Mouse (Mus musculus) lung, embryonic 14.5 days (tissue): ENCODE data around the gene Tsnaxip1. TPM values are rescaled to one million over a fixed set of nuclear protein-coding genes. Genes with fewer than 3 reads are reported as not detected.

Experiments
- ATAC-seq: fragments of 200-750 bp; cut with Nextera tagmentation; 2 replicates; pipeline ENCODE4 v1.8.0; 2017; ENCODE audit warnings: mild to moderate bottlenecking, moderate TSS enrichment, moderate library complexity; ENCODE audit not compliant: insufficient read depth
- DNase-seq: peaks from one replicate; pipeline ENCODE4 v3.0.0-alpha.2; 2015
- H3K27ac ChIP-seq: fragments of 300-500 bp; sonication (generic); 2 replicates; pipeline ENCODE4 v1.5.1; 2014; ENCODE audit warnings: low read depth, mild to moderate bottlenecking, moderate library complexity
- H3K27me3 ChIP-seq: fragments of 300-500 bp; sonication (generic); 2 replicates; pipeline ENCODE4 v1.6.1; 2014; ENCODE audit warnings: low read length, control low read depth; ENCODE audit not compliant: insufficient read depth
- H3K36me3 ChIP-seq: fragments of 300-500 bp; sonication (generic); 2 replicates; pipeline ENCODE4 v1.6.1; 2014; ENCODE audit warnings: control low read depth; ENCODE audit not compliant: insufficient read depth
- H3K4me1 ChIP-seq: fragments of 300-500 bp; sonication (generic); 2 replicates; pipeline ENCODE4 v1.6.1; 2014; ENCODE audit warnings: antibody characterized with exemption, control low read depth; ENCODE audit not compliant: insufficient read depth
- H3K4me2 ChIP-seq: fragments of 300-500 bp; sonication (generic); 2 replicates; pipeline ENCODE4 v1.6.1; 2014; ENCODE audit warnings: mild to moderate bottlenecking
- H3K4me3 ChIP-seq: fragments of 300-500 bp; sonication (generic); 2 replicates; pipeline ENCODE4 v1.5.1; 2014; ENCODE audit warnings: low read depth, low read length
- H3K9ac ChIP-seq: fragments of 300-500 bp; sonication (generic); 2 replicates; pipeline ENCODE4 v1.6.1; 2014
- H3K9me3 ChIP-seq: fragments of 300-500 bp; sonication (generic); 2 replicates; pipeline ENCODE4 v1.6.1; 2016; ENCODE audit warnings: low read depth, low read length, control low read depth
- CTCF ChIP-seq: IDR thresholded peaks from 2 replicates; pipeline ENCODE4 v1.5.1; 2016; ENCODE audit warnings: antibody characterized with exemption, low read depth
- WGBS: fragments of 180-500 bp; shearing (Covaris S2); extraction: QIAGEN DNeasy Blood & Tissue Kit; methylation state at CpG from one replicate; pipeline ENCODE4 v1.1.7; 2014; 5-methylcytosine and 5-hydroxymethylcytosine counted together
- polyA plus RNA-seq: library from polyadenylated mRNA; unstranded; fragments of >200 nt; fragmentation: Nextera tagmentation; extraction: Ambion mirVana; gene quantifications from 2 replicates; pipeline ENCODE4 v1.2.1, GENCODE M21; 2014

The Tsnaxip1 gene
- polyA plus RNA-seq, 1 experiment from 2014 or later, result 0.09 TPM

- peaks cover 4% of the 10 kb centered on the region for H3K4me1 ChIP-seq
- no peak for TF ChIP-seq CTCF
- H3K9ac ChIP-seq, result no peak overlapping the region
- no peak overlapping the region for H3K27ac ChIP-seq
- WGBS, result 67% methylated on average over 3 of the region's 3 CpGs
- H3K36me3 ChIP-seq, result 0 out of 2 replicates have a peak, but pooled peaks cover 8% of the 10 kb centered on the region
- H3K4me2 ChIP-seq, result no peak overlapping the region
- ATAC-seq, result no peak
- no peaks in the 10 kb centered on the region for H3K9me3 ChIP-seq
- no peak overlapping the region for H3K4me3 ChIP-seq
- no peaks in the 10 kb centered on the region for H3K27me3 ChIP-seq
- no peak for DNase-seq
Observed at GRCm38 (mm10) chr8:105794009-105794598, 33.4 kb upstream of the Tsnaxip1 start.

- TF ChIP-seq CTCF, result no peak
- H3K9me3 ChIP-seq, result no peaks in the 10 kb centered on the region
- DNase-seq (no peak), ATAC-seq (no peak)
- H3K4me3 ChIP-seq, result no peak overlapping the region
- H3K36me3 ChIP-seq, result 0 out of 2 replicates have a peak, but pooled peaks cover 8% of the 10 kb centered on the region
- no peaks in the 10 kb centered on the region for H3K27me3 ChIP-seq
- WGBS, result 73% methylated on average over 1 of the region's 1 CpGs
- H3K4me1 ChIP-seq, result peaks cover 13% of the 10 kb centered on the region
- no peak overlapping the region for H3K4me2 ChIP-seq
- H3K9ac ChIP-seq, result no peak overlapping the region
- no peak overlapping the region for H3K27ac ChIP-seq
Observed at GRCm38 (mm10) chr8:105795785-105796184, 31.7 kb upstream of the Tsnaxip1 start.

- no peaks in the 10 kb centered on the region for H3K27me3 ChIP-seq
- 0 out of 2 replicates have a peak, but pooled peaks cover 10% of the 10 kb centered on the region for H3K36me3 ChIP-seq
- no peaks in the 10 kb centered on the region for H3K9me3 ChIP-seq
- H3K4me1 ChIP-seq, result peaks cover 13% of the 10 kb centered on the region
- DNase-seq (no peak), ATAC-seq (no peak)
- H3K27ac ChIP-seq, result no peak overlapping the region
- no peak overlapping the region for H3K9ac ChIP-seq
- no peak for TF ChIP-seq CTCF
- H3K4me3 ChIP-seq, result no peak overlapping the region
- WGBS, result 86% methylated on average over 5 of the region's 5 CpGs
- H3K4me2 ChIP-seq, result no peak overlapping the region
Observed at GRCm38 (mm10) chr8:105798408-105798807, 29.1 kb upstream of the Tsnaxip1 start.

- peak; percentile 91 for DNase-seq
- TF ChIP-seq CTCF, result no peak
- H3K9ac ChIP-seq, result no peak overlapping the region; the same call in 1 of the 2 replicates
- H3K4me2 ChIP-seq, result peak overlapping the region; percentile 36
- H3K9me3 ChIP-seq, result no peaks in the 10 kb centered on the region
- 0 out of 2 replicates have a peak, but pooled peaks cover 10% of the 10 kb centered on the region for H3K36me3 ChIP-seq
- H3K4me3 ChIP-seq, result no peak overlapping the region
- H3K4me1 ChIP-seq, result peaks cover 13% of the 10 kb centered on the region
- H3K27ac ChIP-seq, result peak overlapping the region; percentile 65
- H3K27me3 ChIP-seq, result no peaks in the 10 kb centered on the region
- WGBS, result 25% methylated on average over 8 of the region's 8 CpGs
- ATAC-seq, result peak; percentile 82
Observed at GRCm38 (mm10) chr8:105799091-105799812, 28.3 kb upstream of the Tsnaxip1 start.

- Histone ChIP-seq H3K27ac (peak overlapping the region; percentile 13; the same call in 1 of the 2 replicates), H3K27me3 (no peaks in the 10 kb centered on the region), H3K9ac (no peak overlapping the region), H3K36me3 (peaks cover 17% of the 10 kb centered on the region), H3K9me3 (no peaks in the 10 kb centered on the region), H3K4me2 (no peak overlapping the region), H3K4me3 (no peak overlapping the region), H3K4me1 (peaks cover 13% of the 10 kb centered on the region)
- 83% methylated on average over 6 of the region's 6 CpGs for WGBS
- TF ChIP-seq CTCF, result no peak
- no peak for DNase-seq
- ATAC-seq, result peak; percentile 18; the same call in 1 of the 2 replicates
Observed at GRCm38 (mm10) chr8:105801153-105801904, 26.2 kb upstream of the Tsnaxip1 start.

GRCm38 (mm10) chr8:105804797-105805196 is 22.7 kb upstream of the Tsnaxip1 start:
- ATAC-seq, result no peak

GRCm38 (mm10) chr8:105805346-105805745 is 22.2 kb upstream of the Tsnaxip1 start:
- Histone ChIP-seq H3K4me1 (no peaks in the 10 kb centered on the region), H3K27me3 (no peaks in the 10 kb centered on the region), H3K27ac (no peak overlapping the region), H3K9me3 (no peaks in the 10 kb centered on the region), H3K36me3 (peaks cover 19% of the 10 kb centered on the region), H3K4me3 (no peak overlapping the region), H3K9ac (no peak overlapping the region), H3K4me2 (no peak overlapping the region)
- ATAC-seq, result no peak
- DNase-seq, result no peak
- TF ChIP-seq CTCF, result no peak
- WGBS, result 68% methylated on average over 3 of the region's 3 CpGs

More at GRCm38 (mm10) chr8:105804797-105805196, 22.7 kb upstream of the Tsnaxip1 start:
- H3K4me3 ChIP-seq, result no peak overlapping the region
- H3K9ac ChIP-seq, result no peak overlapping the region
- no peak overlapping the region for H3K4me2 ChIP-seq
- H3K36me3 ChIP-seq, result peaks cover 19% of the 10 kb centered on the region
- H3K27me3 ChIP-seq, result no peaks in the 10 kb centered on the region
- no peaks in the 10 kb centered on the region for H3K9me3 ChIP-seq
- no peak for DNase-seq
- H3K4me1 ChIP-seq, result 0 out of 2 replicates have a peak, but pooled peaks cover 3% of the 10 kb centered on the region
- WGBS, result 83% methylated on average over 7 of the region's 7 CpGs
- TF ChIP-seq CTCF, result no peak
- H3K27ac ChIP-seq, result no peak overlapping the region
